Mouse (Mus musculus): ENCODE measurements around the gene Cyp26b1. TPM values are rescaled to one million over a fixed set of nuclear protein-coding genes. Genes with fewer than 3 reads are reported as not detected.

Cyp26b1 gene
- polyA plus RNA-seq, 1 experiment from 2014 or later, result 10.2 TPM

- no peaks in the 10 kb centered on the region for H3K9me3 ChIP-seq (replicated peaks; ENCODE audit: control insufficient read depth, low read length, poor library complexity, severe bottlenecking)
- H3K4me3 ChIP-seq (ENCODE audit: low read depth, low read length), result no peak overlapping the region
- H3K9ac ChIP-seq (ENCODE audit: low read depth, low read length), result no peak overlapping the region
- no peak overlapping the region for H3K27ac ChIP-seq (ENCODE audit: low read length)
- H3K36me3 ChIP-seq (ENCODE audit: control insufficient read depth, insufficient read depth, low read length), result no peaks in the 10 kb centered on the region
- WGBS, result 86% methylated on average over 7 of the region's 7 CpGs
- no peak for ATAC-seq
- no peaks in the 10 kb centered on the region for H3K4me1 ChIP-seq (ENCODE audit: control insufficient read depth, insufficient read depth, low read length)
- H3K4me2 ChIP-seq (ENCODE audit: low read length), result no peak overlapping the region
- no peaks in the 10 kb centered on the region for H3K27me3 ChIP-seq (ENCODE audit: control insufficient read depth, insufficient read depth, low read depth, low read length)
Measured at GRCm38 (mm10) chr6:84524901-84525601, 68.7 kb downstream of the Cyp26b1 start.
